ENCODE assay signal across 21 mouse cellular contexts in genomic region chr10:111943026-111943425, GRCm38 (mm10).
"Had no signal": no experiment of that assay in that cellular context is flagged by ENCODE, and none has a peak within 500 bp of the region (broad histone marks: within the 10 kb centered on the region; RNA-seq: fewer than 3 reads in every experiment).

No protein-coding gene starts in this region.

- H3K4me1 ChIP-seq: limb, embryonic 12.5 days; limb, embryonic 15.5 days; midbrain, embryonic 13.5 days had no signal

- H3K4me3 ChIP-seq: limb, embryonic 12.5 days; limb, embryonic 15.5 days; midbrain, embryonic 13.5 days had no signal

- H3K36me3 ChIP-seq: limb, embryonic 12.5 days; limb, embryonic 15.5 days; midbrain, embryonic 13.5 days had no signal

- H3K27me3 ChIP-seq: limb, embryonic 12.5 days; limb, embryonic 15.5 days; midbrain, embryonic 13.5 days had no signal

- H3K9me3 ChIP-seq: limb, embryonic 15.5 days; midbrain, embryonic 13.5 days had no signal

- DNase-seq: kidney, adult 18-20 months; kidney, adult 9 months; kidney, postnatal 14 days; kidney, postnatal 4 days; left cerebral cortex, postnatal 4 days; lung, embryonic 14.5 days; right cerebral cortex, adult 18-20 months; right cerebral cortex, postnatal 14 days; right cerebral cortex, postnatal 4 days; thymus, adult 2 months; thymus, postnatal 14 days; thymus, postnatal 4 days had no signal

- H3K4me2 ChIP-seq: limb, embryonic 12.5 days; limb, embryonic 15.5 days; lung, embryonic 14.5 days; midbrain, embryonic 13.5 days had no signal

- H3K9ac ChIP-seq: limb, embryonic 12.5 days; limb, embryonic 15.5 days; liver, embryonic 14.5 days; lung, embryonic 14.5 days; midbrain, embryonic 13.5 days had no signal

- ATAC-seq: hindbrain, postnatal 0 days; inflammation-experienced regulatory T-cells, adult 6 months; intestine, embryonic 16.5 days; midbrain, embryonic 13.5 days; midbrain, embryonic 16.5 days had no signal

- H3K27ac ChIP-seq: hindbrain, postnatal 0 days; limb, embryonic 12.5 days; limb, embryonic 15.5 days; liver, embryonic 14.5 days; macrophage; midbrain, embryonic 13.5 days had no signal
